Mouse (Mus musculus): ENCODE measurements around the gene Gtf3a. TPM values are rescaled to one million over a fixed set of nuclear protein-coding genes. Genes with fewer than 3 reads are reported as not detected.

The Gtf3a gene
- polyA plus RNA-seq, 1 experiment = 6.2 TPM

DNA sequence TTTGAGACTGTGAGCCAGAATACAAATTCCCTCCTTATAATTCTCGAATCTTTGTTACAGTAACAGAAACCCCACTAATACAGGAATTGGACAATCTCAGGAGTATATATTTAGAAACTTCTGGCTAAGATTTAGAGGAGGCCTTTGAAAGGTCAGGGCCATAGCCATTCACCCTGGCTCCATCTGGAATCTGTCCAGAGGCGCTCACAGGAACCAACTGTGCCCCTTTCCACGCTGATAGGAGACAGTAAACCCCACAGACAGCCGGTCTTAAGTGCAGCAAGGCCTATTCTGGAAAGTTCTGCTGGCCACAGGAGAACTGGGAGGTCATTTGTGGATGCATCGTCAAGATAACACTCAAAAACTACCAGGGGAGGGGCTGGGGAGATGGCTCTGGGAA is 40.6 kb downstream of the Gtf3a start:
- Histone ChIP-seq H3K36me3 (ENCODE audit: control insufficient read depth) (no peaks in the 10 kb centered on the region), H3K4me3 (replicated peaks) (no peak overlapping the region), H3K4me1 (ENCODE audit: control insufficient read depth) (no peaks in the 10 kb centered on the region), H3K27me3 (ENCODE audit: control insufficient read depth) (peaks cover 11% of the 10 kb centered on the region), H3K9me3 (ENCODE audit: control insufficient read depth, low read length) (no peaks in the 10 kb centered on the region)
- TF ChIP-seq TAL1 (IDR thresholded peaks at IDR 0.05; ENCODE audit: low read length) (no peak), GATA1 (IDR thresholded peaks at IDR 0.05; ENCODE audit: low read length) (no peak)

DNA sequence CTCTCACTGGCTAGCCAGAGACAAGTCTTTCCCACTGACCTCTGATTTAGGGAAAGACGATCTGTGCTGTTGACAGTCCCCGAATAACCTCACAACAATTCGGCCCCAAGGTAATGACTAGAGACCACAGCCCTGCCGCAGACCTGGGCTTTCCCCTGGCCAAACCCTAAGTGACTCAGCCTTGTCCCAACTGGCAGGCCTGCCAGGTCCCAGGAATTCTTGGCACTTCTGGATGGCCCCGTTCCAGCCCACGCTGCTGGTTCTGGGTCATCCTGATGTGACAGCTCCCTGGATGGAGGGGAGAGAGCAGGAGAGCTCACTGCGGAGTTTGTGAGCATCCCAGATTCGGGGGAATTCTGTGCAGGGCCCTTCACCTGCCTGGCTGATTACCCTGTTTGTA is 45.1 kb downstream of the Gtf3a start:
- Histone ChIP-seq H3K36me3 (ENCODE audit: control insufficient read depth) (no peaks in the 10 kb centered on the region), H3K9me3 (ENCODE audit: control insufficient read depth, low read length) (peaks cover 9% of the 10 kb centered on the region), H3K4me3 (replicated peaks) (no peak overlapping the region), H3K27me3 (ENCODE audit: control insufficient read depth) (no peaks in the 10 kb centered on the region), H3K4me1 (ENCODE audit: control insufficient read depth) (no peaks in the 10 kb centered on the region)
- no peak for TF ChIP-seq TAL1 (IDR thresholded peaks at IDR 0.05; ENCODE audit: low read length)

GRCm38 (mm10) chr5:146994973-146995372 is 46.5 kb downstream of the Gtf3a start:
- TF ChIP-seq GATA1 (IDR thresholded peaks at IDR 0.05; ENCODE audit: low read length) (no peak), TAL1 (IDR thresholded peaks at IDR 0.05; ENCODE audit: low read length) (no peak)
- Histone ChIP-seq H3K4me1 (ENCODE audit: control insufficient read depth) (no peaks in the 10 kb centered on the region), H3K27me3 (ENCODE audit: control insufficient read depth) (no peaks in the 10 kb centered on the region), H3K9me3 (ENCODE audit: control insufficient read depth, low read length) (peaks cover 17% of the 10 kb centered on the region), H3K36me3 (ENCODE audit: control insufficient read depth) (no peaks in the 10 kb centered on the region), H3K4me3 (replicated peaks) (no peak overlapping the region)

DNA sequence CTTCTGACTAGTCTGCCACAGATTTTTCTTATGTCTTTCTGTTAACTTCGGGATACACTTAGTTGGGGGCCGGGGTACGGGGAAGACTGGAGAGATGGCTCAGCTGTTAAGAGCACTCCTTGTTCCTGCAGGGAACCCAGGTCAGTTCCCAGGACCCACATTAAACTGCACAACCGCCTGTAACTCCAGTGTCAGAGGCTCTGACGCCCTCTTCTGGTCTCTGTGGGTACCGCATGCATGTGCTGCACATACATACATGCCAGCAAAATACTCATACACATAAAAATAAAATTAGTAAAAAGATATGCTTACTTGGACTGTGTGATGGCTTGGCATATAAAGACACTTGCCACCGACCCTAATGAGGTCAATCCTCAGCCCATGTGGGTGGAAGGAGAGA is 48.4 kb downstream of the Gtf3a start:
- peaks cover 24% of the 10 kb centered on the region for H3K9me3 ChIP-seq (ENCODE audit: control insufficient read depth, low read length)
- H3K27me3 ChIP-seq (ENCODE audit: control insufficient read depth) = no peaks in the 10 kb centered on the region
- TF ChIP-seq TAL1 (IDR thresholded peaks at IDR 0.05; ENCODE audit: low read length) (no peak), GATA1 (IDR thresholded peaks at IDR 0.05; ENCODE audit: low read length) (no peak)
- H3K4me3 ChIP-seq (replicated peaks) = no peak overlapping the region
- no peaks in the 10 kb centered on the region for H3K36me3 ChIP-seq (ENCODE audit: control insufficient read depth)
- no peaks in the 10 kb centered on the region for H3K4me1 ChIP-seq (ENCODE audit: control insufficient read depth)

DNA sequence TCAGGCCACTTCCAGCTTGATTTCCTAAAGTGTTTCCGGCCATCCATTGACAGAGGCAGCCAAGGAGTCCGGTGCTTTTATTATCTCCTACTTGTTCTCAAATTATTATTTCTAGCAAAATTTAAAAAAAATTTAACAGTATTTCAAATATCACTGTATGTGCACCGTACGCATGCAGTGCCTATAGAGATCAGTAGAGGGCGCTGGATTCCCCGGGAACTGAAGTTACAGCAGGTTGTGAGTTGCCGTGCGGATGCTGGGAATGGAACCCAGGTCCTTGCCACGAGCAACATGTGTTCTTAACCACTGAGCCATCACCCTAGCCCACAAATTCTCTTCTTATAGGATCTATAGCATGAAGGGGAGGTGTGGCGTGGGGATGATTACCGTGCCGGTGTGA is 50.3 kb downstream of the Gtf3a start:
- TF ChIP-seq TAL1 (IDR thresholded peaks at IDR 0.05; ENCODE audit: low read length) (no peak), GATA1 (IDR thresholded peaks at IDR 0.05; ENCODE audit: low read length) (no peak)
- H3K4me1 ChIP-seq (ENCODE audit: control insufficient read depth) = no peaks in the 10 kb centered on the region
- H3K27me3 ChIP-seq (ENCODE audit: control insufficient read depth) = no peaks in the 10 kb centered on the region
- no peaks in the 10 kb centered on the region for H3K36me3 ChIP-seq (ENCODE audit: control insufficient read depth)
- no peak overlapping the region for H3K4me3 ChIP-seq (replicated peaks)
- peaks cover 32% of the 10 kb centered on the region for H3K9me3 ChIP-seq (ENCODE audit: control insufficient read depth, low read length)

DNA sequence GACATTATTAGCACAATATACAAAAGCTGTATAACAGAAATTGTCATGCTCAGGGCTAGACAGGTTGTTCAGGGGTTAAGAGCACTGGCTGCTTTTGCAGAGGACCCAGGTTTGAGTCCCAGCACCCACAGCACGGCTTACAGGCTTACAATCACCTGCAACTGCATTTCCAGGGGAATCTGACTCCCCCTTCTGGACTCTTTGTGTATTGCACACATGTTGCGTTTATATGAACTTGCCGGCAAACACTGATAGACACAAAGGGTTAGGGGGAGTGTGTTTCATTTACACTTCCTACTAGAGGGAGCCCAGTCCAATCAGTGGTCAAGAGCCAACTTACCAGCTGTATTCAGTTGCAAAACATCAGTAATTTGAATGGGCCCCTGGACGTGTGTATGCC is 52.9 kb downstream of the Gtf3a start:
- no peaks in the 10 kb centered on the region for H3K4me1 ChIP-seq (ENCODE audit: control insufficient read depth)
- no peaks in the 10 kb centered on the region for H3K36me3 ChIP-seq (ENCODE audit: control insufficient read depth)
- H3K4me3 ChIP-seq (replicated peaks) = no peak overlapping the region
- peaks cover 35% of the 10 kb centered on the region for H3K9me3 ChIP-seq (ENCODE audit: control insufficient read depth, low read length)
- TF ChIP-seq GATA1 (IDR thresholded peaks at IDR 0.05; ENCODE audit: low read length) = no peak
- TF ChIP-seq TAL1 (IDR thresholded peaks at IDR 0.05; ENCODE audit: low read length) = no peak
- H3K27me3 ChIP-seq (ENCODE audit: control insufficient read depth) = no peaks in the 10 kb centered on the region

GRCm38 (mm10) chr5:147003303-147003702 is 54.8 kb downstream of the Gtf3a start:
- TF ChIP-seq TAL1 (IDR thresholded peaks at IDR 0.05; ENCODE audit: low read length) (no peak), GATA1 (IDR thresholded peaks at IDR 0.05; ENCODE audit: low read length) (no peak)
- Histone ChIP-seq H3K4me1 (ENCODE audit: control insufficient read depth) (no peaks in the 10 kb centered on the region), H3K4me3 (replicated peaks) (no peak overlapping the region), H3K27me3 (ENCODE audit: control insufficient read depth) (no peaks in the 10 kb centered on the region), H3K9me3 (ENCODE audit: control insufficient read depth, low read length) (peaks cover 34% of the 10 kb centered on the region), H3K36me3 (ENCODE audit: control insufficient read depth) (no peaks in the 10 kb centered on the region)

Other genes with a start within 250 kb of the Gtf3a start
- gene Usp12, start 153.7 kb upstream of the Gtf3a start, polyA plus RNA-seq (2012) = 0.26 and 0.33 TPM in 2 replicates
- 11.5 and 12.9 TPM in 2 replicates for gene Rpl21, start 115.8 kb upstream of the Gtf3a start, polyA plus RNA-seq (2012)
- 0.05 and 0.14 TPM in 2 replicates for gene Rasl11a, start 103.6 kb upstream of the Gtf3a start, polyA plus RNA-seq (2012)
- 0.55 and 0.79 TPM in 2 replicates for gene Mtif3, start 15.1 kb downstream of the Gtf3a start, polyA plus RNA-seq (2012)
- gene Lnx2, start 127.9 kb downstream of the Gtf3a start, polyA plus RNA-seq (2012) = 0.10 and 0.14 TPM in 2 replicates
- gene Polr1d, start 128.4 kb downstream of the Gtf3a start, polyA plus RNA-seq (2012) = 6.5 and 6.6 TPM in 2 replicates
- not detected in 2 replicates for gene Gsx1, start 240.0 kb downstream of the Gtf3a start, polyA plus RNA-seq (2012)

Data from erythroblast, embryonic 14.5 days (primary cell).